Mouse (Mus musculus) liver, embryonic 15.5 days (tissue): ENCODE measurements around the gene Gm13279. TPM values are rescaled to one million over a fixed set of nuclear protein-coding genes. Genes with fewer than 3 reads are reported as not detected.
"Not testable (repeated sequence)": the region's sequence is repeated elsewhere in the genome, so short reads cannot be mapped to it uniquely, and the experiment has no call there.

Experiments used
- ATAC-seq: fragments of 200-750 bp; cut with Nextera tagmentation; 2 replicates; pipeline ENCODE4 v1.8.0; 2017; ENCODE audit warnings: moderate number of reproducible peaks, mild to moderate bottlenecking, moderate library complexity; ENCODE audit not compliant: insufficient read depth
- H3K27ac ChIP-seq: fragments of 300-500 bp; sonication (generic); replicated peaks from 2 replicates; pipeline ENCODE4 v1.5.1; 2015; ENCODE audit warnings: mild to moderate bottlenecking, inconsistent platforms
- H3K27me3 ChIP-seq: fragments of 300-500 bp; sonication (generic); 2 replicates; pipeline ENCODE4 v1.6.1; 2015; ENCODE audit warnings: mild to moderate bottlenecking, inconsistent platforms
- H3K36me3 ChIP-seq: fragments of 300-500 bp; sonication (generic); replicated peaks from 2 replicates; pipeline ENCODE4 v1.6.1; 2015; ENCODE audit warnings: moderate library complexity, mild to moderate bottlenecking, inconsistent platforms
- H3K4me1 ChIP-seq: fragments of 300-500 bp; sonication (generic); replicated peaks from 2 replicates; pipeline ENCODE4 v1.6.1; 2015; ENCODE audit warnings: inconsistent platforms
- H3K4me2 ChIP-seq: fragments of 300-500 bp; sonication (generic); 2 replicates; pipeline ENCODE4 v1.6.1; 2015; ENCODE audit warnings: moderate library complexity, mild to moderate bottlenecking, inconsistent platforms
- H3K4me3 ChIP-seq: fragments of 300-500 bp; sonication (generic); replicated peaks from 2 replicates; pipeline ENCODE4 v1.5.1; 2015; ENCODE audit warnings: mild to moderate bottlenecking, inconsistent platforms
- H3K9ac ChIP-seq: fragments of 300-500 bp; sonication (generic); 2 replicates; pipeline ENCODE4 v1.6.1; 2015; ENCODE audit warnings: moderate library complexity, mild to moderate bottlenecking, inconsistent platforms
- H3K9me3 ChIP-seq: fragments of 300-500 bp; sonication (generic); replicated peaks from 2 replicates; pipeline ENCODE4 v1.6.1; 2016; ENCODE audit warnings: inconsistent platforms
- WGBS: fragments of 180-500 bp; shearing (Covaris S2); methylation state at CpG from one replicate; pipeline ENCODE4 v1.1.7; 2015; ENCODE audit warnings: mixed read lengths; ENCODE audit not compliant: insufficient replicate concordance; 5-methylcytosine and 5-hydroxymethylcytosine counted together
- polyA plus RNA-seq: library from polyadenylated mRNA; unstranded; fragments of >200 nt; fragmentation: Nextera tagmentation; extraction: Ambion mirVana; gene quantifications from 2 replicates; pipeline ENCODE4 v1.2.1, GENCODE M21; 2015

Gm13279 gene
- not detected in 2 replicates for polyA plus RNA-seq

GRCm38 (mm10) chr4:88797097-88797496 is at the start of gene Gm13279:
Gene Gm13279 (plus strand): TSS chr4:88797397.
- H3K9me3 ChIP-seq, H3K36me3 ChIP-seq, H3K27me3 ChIP-seq, H3K4me3 ChIP-seq, ATAC-seq, H3K4me1 ChIP-seq, H3K4me2 ChIP-seq, H3K9ac ChIP-seq, H3K27ac ChIP-seq: not testable (repeated sequence)
- no CpG with 5 or more reads among the region's 28 CpGs for WGBS

GRCm38 (mm10) chr4:88749926-88750325 is 47.3 kb upstream of the Gm13279 start:
- Histone ChIP-seq H3K27ac (no peak overlapping the region), H3K36me3 (no peaks in the 10 kb centered on the region), H3K9me3 (no peaks in the 10 kb centered on the region), H3K4me1 (no peaks in the 10 kb centered on the region), H3K27me3 (no peaks in the 10 kb centered on the region), H3K4me3 (no peak overlapping the region), H3K4me2 (no peak overlapping the region), H3K9ac (no peak overlapping the region)
- ATAC-seq, result no peak
- 52% methylated on average over 6 of the region's 6 CpGs for WGBS

- H3K36me3 ChIP-seq, H3K9ac ChIP-seq, ATAC-seq, H3K4me2 ChIP-seq, H3K9me3 ChIP-seq, H3K4me3 ChIP-seq, H3K27me3 ChIP-seq, H3K4me1 ChIP-seq, H3K27ac ChIP-seq: not testable (repeated sequence)
- 75% methylated on average over 15 of the region's 15 CpGs for WGBS
Measured at GRCm38 (mm10) chr4:88754818-88755340, 42.3 kb upstream of the Gm13279 start, which contains the start of gene Gm13271. Gene Gm13271 (plus strand): TSS chr4:88754868.

- WGBS, result 9% methylated on average over 29 of the region's 31 CpGs
- peak overlapping the region; percentile 85 for H3K4me2 ChIP-seq
- H3K36me3 ChIP-seq, H3K9me3 ChIP-seq, H3K4me1 ChIP-seq, ATAC-seq, H3K27me3 ChIP-seq: not testable (repeated sequence)
- peak overlapping the region; percentile 57 for H3K9ac ChIP-seq
- H3K4me3 ChIP-seq, result peak overlapping the region; percentile 66
- peak overlapping the region; percentile 86 for H3K27ac ChIP-seq
Measured at GRCm38 (mm10) chr4:88756581-88757513, 40.4 kb upstream of the Gm13279 start.

GRCm38 (mm10) chr4:88757628-88758031 is 39.6 kb upstream of the Gm13279 start:
- Histone ChIP-seq H3K4me2 (peak overlapping the region; percentile 85), H3K4me3 (peak overlapping the region; percentile 66), H3K9ac (peak overlapping the region; percentile 57), H3K27ac (peak overlapping the region; percentile 86)
- H3K27me3 ChIP-seq, H3K9me3 ChIP-seq, H3K36me3 ChIP-seq, H3K4me1 ChIP-seq: not testable (repeated sequence)
- peak; percentile 100 for ATAC-seq
- WGBS, result under 1% methylated on average over 20 of the region's 21 CpGs

- ATAC-seq, H3K9me3 ChIP-seq, H3K9ac ChIP-seq, H3K27ac ChIP-seq, H3K4me1 ChIP-seq, H3K4me2 ChIP-seq, H3K27me3 ChIP-seq, H3K4me3 ChIP-seq, H3K36me3 ChIP-seq: not testable (repeated sequence)
- WGBS, result 68% methylated on average over 9 of the region's 9 CpGs
Measured at GRCm38 (mm10) chr4:88758751-88759150, 38.4 kb upstream of the Gm13279 start.

- ATAC-seq, H3K36me3 ChIP-seq, H3K27me3 ChIP-seq, H3K4me1 ChIP-seq, H3K9ac ChIP-seq, H3K27ac ChIP-seq, H3K9me3 ChIP-seq: not testable (repeated sequence)
- Histone ChIP-seq H3K4me3 (peak within 1 kb of the TSS; percentile 46), H3K4me2 (peak within 1 kb of the TSS; percentile 67)
- 14% methylated on average over 10 of the region's 14 CpGs for WGBS
Measured at GRCm38 (mm10) chr4:88759610-88760268, 37.5 kb upstream of the Gm13279 start, which contains the start of gene Gm13283. Gene Gm13283 (plus strand): TSS chr4:88760119.

- H3K27me3 ChIP-seq, H3K36me3 ChIP-seq, H3K4me1 ChIP-seq, ATAC-seq, H3K9me3 ChIP-seq, H3K27ac ChIP-seq, H3K9ac ChIP-seq: not testable (repeated sequence)
- Histone ChIP-seq H3K4me3 (peak overlapping the region; percentile 46), H3K4me2 (peak overlapping the region; percentile 67)
- 0% methylated on average over 27 of the region's 28 CpGs for WGBS
Measured at GRCm38 (mm10) chr4:88760431-88760830, 36.8 kb upstream of the Gm13279 start.

- H3K9me3 ChIP-seq, H3K9ac ChIP-seq, H3K27me3 ChIP-seq, H3K4me2 ChIP-seq, H3K4me1 ChIP-seq, H3K36me3 ChIP-seq, H3K4me3 ChIP-seq, H3K27ac ChIP-seq, ATAC-seq: not testable (repeated sequence)
- 50% methylated on average over 6 of the region's 8 CpGs for WGBS
Measured at GRCm38 (mm10) chr4:88761776-88762175, 35.4 kb upstream of the Gm13279 start.

GRCm38 (mm10) chr4:88762341-88762740 is 34.9 kb upstream of the Gm13279 start:
- not testable (repeated sequence) for H3K36me3 ChIP-seq, H3K27ac ChIP-seq, H3K4me3 ChIP-seq, ATAC-seq, H3K27me3 ChIP-seq, H3K9ac ChIP-seq, H3K9me3 ChIP-seq, H3K4me1 ChIP-seq, H3K4me2 ChIP-seq
- 33% methylated on average over 9 of the region's 9 CpGs for WGBS

- not testable (repeated sequence) for H3K27ac ChIP-seq, H3K27me3 ChIP-seq, H3K9me3 ChIP-seq, H3K4me1 ChIP-seq, H3K9ac ChIP-seq, ATAC-seq, H3K36me3 ChIP-seq
- peak overlapping the region; percentile 48 for H3K4me3 ChIP-seq
- 2% methylated on average over 38 of the region's 42 CpGs for WGBS
- H3K4me2 ChIP-seq, result peak overlapping the region; percentile 65
Measured at GRCm38 (mm10) chr4:88763384-88764018, 33.7 kb upstream of the Gm13279 start.
